Mouse (Mus musculus) hindbrain, embryonic 10.5 days (tissue): ENCODE measurements around the gene Vmn1r169. TPM values are rescaled to one million over a fixed set of nuclear protein-coding genes. Genes with fewer than 3 reads are reported as not detected.
"Not testable (repeated sequence)": the region's sequence is repeated elsewhere in the genome, so short reads cannot be mapped to it uniquely, and the experiment has no call there.

Experiments
- DNase-seq: peaks from one replicate; pipeline ENCODE4 v3.0.0-alpha.2; 2017; ENCODE audit warnings: low spot score
- H3K27ac ChIP-seq: fragments of 300-500 bp; sonication (generic); 2 replicates; pipeline ENCODE4 v1.5.1; 2016; ENCODE audit warnings: mild to moderate bottlenecking, moderate library complexity
- H3K27me3 ChIP-seq: fragments of 300-500 bp; sonication (generic); 2 replicates; pipeline ENCODE4 v1.6.1; 2016; ENCODE audit warnings: mild to moderate bottlenecking; ENCODE audit not compliant: poor library complexity, insufficient read depth, severe bottlenecking
- H3K36me3 ChIP-seq: fragments of 300-500 bp; sonication (generic); 2 replicates; pipeline ENCODE4 v1.6.1; 2016; ENCODE audit warnings: mild to moderate bottlenecking, moderate library complexity
- H3K4me1 ChIP-seq: fragments of 300-500 bp; sonication (generic); replicated peaks from 2 replicates; pipeline ENCODE4 v1.6.1; 2016; ENCODE audit warnings: mild to moderate bottlenecking
- H3K4me3 ChIP-seq: fragments of 300-500 bp; sonication (generic); 2 replicates; pipeline ENCODE4 v1.5.1; 2016; ENCODE audit warnings: mild to moderate bottlenecking, moderate library complexity
- H3K9me3 ChIP-seq: fragments of 300-500 bp; sonication (generic); 2 replicates; pipeline ENCODE4 v1.6.1; 2016; ENCODE audit warnings: mild to moderate bottlenecking, moderate library complexity
- WGBS: fragments of 180-500 bp; shearing (Covaris S2); methylation state at CpG from one replicate; pipeline ENCODE4 v1.1.7; 2016; 5-methylcytosine and 5-hydroxymethylcytosine counted together
- polyA plus RNA-seq: library from polyadenylated mRNA; unstranded; fragments of >200 nt; fragmentation: Nextera tagmentation; extraction: Ambion mirVana; gene quantifications from 2 replicates; pipeline ENCODE4 v1.2.1, GENCODE M21; 2016

Vmn1r169 gene
- polyA plus RNA-seq = not detected in 2 replicates

- DNase-seq, H3K4me3 ChIP-seq, H3K27me3 ChIP-seq, H3K36me3 ChIP-seq, H3K4me1 ChIP-seq, H3K27ac ChIP-seq: not testable (repeated sequence)
- WGBS = 65% methylated on average over 1 of the region's 2 CpGs
- H3K9me3 ChIP-seq = peaks cover 17% of the 10 kb centered on the region
Measured at GRCm38 (mm10) chr7:23575226-23575625, at the start of gene Vmn1r169. Gene Vmn1r169, plus strand, starts transcription at chr7:23575526.

DNA sequence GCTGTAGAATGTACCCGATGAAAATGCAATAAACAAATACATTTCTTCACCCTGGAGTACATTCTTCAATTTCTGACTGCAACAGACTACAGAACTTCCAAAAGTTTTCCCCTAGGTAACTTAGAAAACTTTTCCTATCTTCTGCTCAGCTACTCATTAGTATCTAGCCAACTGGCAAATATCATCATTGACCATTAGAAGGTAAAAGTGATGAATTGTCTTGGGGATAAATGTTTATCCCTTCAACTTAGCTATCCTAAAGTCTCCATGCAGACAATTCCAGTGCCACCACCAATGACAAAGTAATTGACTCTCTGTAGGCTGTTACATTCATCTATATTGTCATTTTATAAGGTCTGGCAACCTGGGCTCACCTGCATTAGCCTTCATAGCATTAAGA is 35.9 kb upstream of the Vmn1r169 start, which contains the start of gene Vmn1r168:
Gene Vmn1r168, plus strand, starts transcription at position 301 of the 400 bp plus-strand sequence.
- H3K27me3 ChIP-seq, DNase-seq, H3K27ac ChIP-seq, H3K4me3 ChIP-seq, H3K36me3 ChIP-seq, H3K4me1 ChIP-seq: not testable (repeated sequence)
- WGBS = no CpG with 5 or more reads among the region's 1 CpGs
- H3K9me3 ChIP-seq = peaks cover 30% of the 10 kb centered on the region

DNA sequence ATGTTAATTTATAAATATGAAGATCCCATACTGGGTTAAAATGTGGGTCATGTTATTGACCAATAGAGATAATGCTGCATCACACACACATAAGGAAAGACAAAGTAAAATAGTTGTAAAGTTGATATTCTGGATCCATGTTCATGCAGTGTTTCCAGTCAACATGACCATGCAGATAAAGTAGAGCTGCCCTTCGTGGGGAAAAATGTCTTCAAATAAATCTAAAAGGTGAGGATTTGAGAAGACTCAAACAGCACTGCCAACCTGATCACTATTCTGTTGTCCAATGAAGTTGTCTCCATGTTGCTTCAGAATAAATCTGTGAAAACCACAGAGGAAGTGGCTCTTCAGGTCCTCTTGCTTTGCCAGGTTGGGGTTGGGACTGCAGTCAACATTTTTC is 30.5 kb downstream of the Vmn1r169 start, which contains the start of gene Vmn1r170:
Gene Vmn1r170, plus strand, starts transcription at position 301 of the 400 bp plus-strand sequence.
- WGBS = 37% methylated on average over 1 of the region's 1 CpGs
- H3K4me3 ChIP-seq, DNase-seq: not testable (repeated sequence)

More for the DNA sequence above, 30.5 kb downstream of the Vmn1r169 start, which contains the start of gene Vmn1r170:
- H3K36me3 ChIP-seq, H3K4me1 ChIP-seq, H3K27me3 ChIP-seq, H3K27ac ChIP-seq: not testable (repeated sequence)
- H3K9me3 ChIP-seq = peaks cover 37% of the 10 kb centered on the region; the same call in 1 of the 2 replicates

Other genes with a start within 250 kb of the Vmn1r169 start
- gene Nlrp5, start 189.6 kb upstream of the Vmn1r169 start, polyA plus RNA-seq = not detected in 2 replicates
- not detected in 2 replicates for gene Vmn1r167, start 68.3 kb upstream of the Vmn1r169 start, polyA plus RNA-seq
- gene Vmn1r168, start 35.8 kb upstream of the Vmn1r169 start, polyA plus RNA-seq = not detected in 2 replicates
- gene Vmn1r170, start 30.6 kb downstream of the Vmn1r169 start, polyA plus RNA-seq = not detected in 2 replicates
- not detected in 2 replicates for gene Vmn1r171, start 55.2 kb downstream of the Vmn1r169 start, polyA plus RNA-seq
- not detected in 2 replicates for gene Vmn1r172, start 82.8 kb downstream of the Vmn1r169 start, polyA plus RNA-seq
- not detected in 2 replicates for gene Vmn1r173, start 125.2 kb downstream of the Vmn1r169 start, polyA plus RNA-seq
- gene Vmn1r174, start 176.7 kb downstream of the Vmn1r169 start, polyA plus RNA-seq = not detected in 2 replicates
- not detected in 2 replicates for gene Vmn1r175, start 235.1 kb downstream of the Vmn1r169 start, polyA plus RNA-seq